Mouse (Mus musculus) liver, embryonic 14.5 days (tissue): Measurements from ENCODE around the gene Gata2. TPM values are rescaled to one million over a fixed set of nuclear protein-coding genes. Genes with fewer than 3 reads are reported as not detected.

Experiments used
- ATAC-seq: fragments of 200-750 bp; cut with Nextera tagmentation; 2 replicates; pipeline ENCODE4 v1.8.0; 2017; ENCODE audit warnings: moderate number of reproducible peaks, mild to moderate bottlenecking, moderate library complexity; ENCODE audit not compliant: insufficient read depth
- DNase-seq, 3 experiments: peaks; one replicate each; pipeline ENCODE4 v3.0.0-alpha.2; 2012 to 2013; ENCODE audit warnings: low read depth in 3 of 3, low spot score in 3 of 3
- H3K27ac ChIP-seq: fragments of 300-500 bp; sonication (generic); 2 replicates; pipeline ENCODE4 v1.5.1; 2014; ENCODE audit warnings: moderate library complexity, mild to moderate bottlenecking, control low read depth, inconsistent platforms
- H3K27me3 ChIP-seq: fragments of 300-500 bp; sonication (generic); 2 replicates; pipeline ENCODE4 v1.6.1; 2014; ENCODE audit warnings: mild to moderate bottlenecking, low read length, moderate library complexity; ENCODE audit not compliant: control insufficient read depth, insufficient read depth
- H3K36me3 ChIP-seq: fragments of 300-500 bp; sonication (generic); replicated peaks from 2 replicates; pipeline ENCODE4 v1.6.1; 2014; ENCODE audit warnings: low read depth; ENCODE audit not compliant: control insufficient read depth, insufficient read depth
- H3K4me1 ChIP-seq, 2 experiments: fragments of 200-500 bp in 1 of 2; fragments of 300-500 bp in 1 of 2; sonication (generic) in 1 of 2; replicated peaks; 2 replicates each; pipeline ENCODE4 v1.6.1; 2012 to 2014; ENCODE audit warnings: antibody characterized with exemption in 1 of 2, inconsistent platforms in 1 of 2, low read length in 1 of 2; ENCODE audit not compliant: control insufficient read depth in 2 of 2, insufficient read depth in 2 of 2
- H3K4me2 ChIP-seq: fragments of 300-500 bp; sonication (generic); 2 replicates; pipeline ENCODE4 v1.6.1; 2014; ENCODE audit warnings: low read depth, mild to moderate bottlenecking, control low read depth, moderate library complexity
- H3K4me3 ChIP-seq, 2 experiments: fragments of 200-500 bp in 1 of 2; fragments of 300-500 bp in 1 of 2; sonication (generic) in 1 of 2; 2 replicates each; pipeline ENCODE4 v1.5.1; 2012 to 2014; ENCODE audit warnings: low read depth in 2 of 2, low read length in 2 of 2, mild to moderate bottlenecking in 2 of 2, control low read depth in 1 of 2, inconsistent platforms in 1 of 2, moderate library complexity in 1 of 2; ENCODE audit not compliant: insufficient read depth in 1 of 2
- H3K9ac ChIP-seq: fragments of 300-500 bp; sonication (generic); replicated peaks from 2 replicates; pipeline ENCODE4 v1.6.1; 2014; ENCODE audit warnings: mild to moderate bottlenecking, control low read depth, moderate library complexity
- H3K9me3 ChIP-seq: fragments of 300-500 bp; sonication (generic); 2 replicates; pipeline ENCODE4 v1.6.1; 2016; ENCODE audit warnings: low read length, mixed read lengths; ENCODE audit not compliant: control insufficient read depth
- CTCF ChIP-seq: IDR thresholded peaks from 2 replicates; pipeline ENCODE4 v1.5.1; 2016; ENCODE audit warnings: antibody characterized with exemption, low read depth, control low read depth
- EP300 ChIP-seq: IDR thresholded peaks from 2 replicates; pipeline ENCODE4 v1.6.1; 2016; ENCODE audit warnings: antibody characterized with exemption, low read depth
- WGBS: fragments of 180-500 bp; shearing (Covaris S2); extraction: QIAGEN DNeasy Blood & Tissue Kit; methylation state at CpG from one replicate; pipeline ENCODE4 v1.1.7; 2014; ENCODE audit not compliant: insufficient replicate concordance; 5-methylcytosine and 5-hydroxymethylcytosine counted together
- polyA plus RNA-seq, 2 experiments: library from polyadenylated mRNA; depleted of rRNA in 1 of 2; stranded (reverse) in 1 of 2; unstranded in 1 of 2; fragments of >200 nt; fragmentation: Nextera tagmentation in 1 of 2; extraction: Ambion mirVana in 1 of 2; gene quantifications; 2 replicates each; pipeline versions ENCODE4 v1.2.1 to v1.2.3; 2012 to 2014

Gata2 gene
- polyA plus RNA-seq, 2 experiments = 2.8 to 3.1 TPM

DNA sequence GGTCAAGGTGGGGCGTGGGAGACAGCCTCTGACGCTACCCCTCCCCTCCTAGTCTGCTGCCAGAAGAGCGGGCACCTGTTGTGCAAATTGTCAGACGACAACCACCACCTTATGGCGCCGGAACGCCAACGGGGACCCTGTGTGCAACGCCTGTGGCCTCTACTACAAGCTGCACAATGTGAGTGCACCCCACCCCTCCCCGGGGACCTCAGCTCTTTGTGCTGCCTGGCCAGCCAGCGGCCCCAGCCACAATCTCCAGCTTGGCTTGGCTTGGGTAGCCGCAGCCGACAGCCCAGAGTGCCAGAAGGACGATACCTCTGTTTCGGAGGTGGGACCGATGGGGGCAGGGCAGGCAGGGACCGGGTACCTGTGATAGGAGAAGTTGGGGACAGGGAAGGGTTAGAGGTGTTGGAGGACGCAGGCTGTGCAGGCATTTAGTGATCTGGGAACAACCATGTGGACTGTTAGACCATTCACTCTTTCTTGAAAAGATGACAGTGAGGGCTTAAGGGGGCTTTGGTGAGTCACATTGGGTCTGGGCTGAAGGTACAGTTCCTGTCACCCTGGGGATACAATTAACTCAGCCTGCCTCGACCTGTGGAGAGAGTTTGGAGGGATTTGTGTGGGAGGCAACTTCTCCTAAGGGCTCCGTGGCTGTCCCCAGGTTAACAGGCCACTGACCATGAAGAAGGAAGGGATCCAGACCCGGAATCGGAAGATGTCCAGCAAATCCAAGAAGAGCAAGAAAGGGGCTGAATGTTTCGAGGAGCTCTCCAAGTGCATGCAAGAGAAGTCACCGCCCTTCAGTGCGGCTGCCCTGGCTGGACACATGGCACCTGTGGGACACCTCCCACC, 11.1 kb downstream of the Gata2 start:
- WGBS = 58% methylated on average over 25 of the region's 25 CpGs
- no peak overlapping the region for H3K9ac ChIP-seq
- no peak overlapping the region for H3K4me3 ChIP-seq
- no peak overlapping the region for H3K27ac ChIP-seq
- ATAC-seq (no peak), DNase-seq (no peak)
- H3K36me3 ChIP-seq = no peaks in the 10 kb centered on the region
- no peak for TF ChIP-seq CTCF
- TF ChIP-seq EP300 = no peak
- peaks cover 47% of the 10 kb centered on the region for H3K27me3 ChIP-seq
- H3K4me1 ChIP-seq = peaks cover 2 to 4% of the 10 kb centered on the region in 2 experiments; a peak in 2 of 4 replicates
- no peaks in the 10 kb centered on the region for H3K9me3 ChIP-seq
- H3K4me2 ChIP-seq = no peak overlapping the region

DNA sequence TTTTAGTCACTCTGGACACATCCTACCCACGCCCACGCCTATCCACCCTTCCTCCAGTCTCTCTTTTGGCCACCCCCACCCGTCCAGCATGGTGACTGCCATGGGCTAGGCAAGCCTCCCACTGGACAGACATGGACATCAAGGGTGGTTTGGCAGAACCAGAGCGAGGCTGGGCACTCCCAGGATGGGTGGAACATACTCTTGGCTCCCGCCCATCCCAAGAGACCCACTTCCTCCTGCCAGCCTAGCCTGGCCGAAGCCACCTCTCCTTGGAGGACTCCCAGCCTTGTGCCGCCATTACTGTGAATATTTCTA, 11.7 kb downstream of the Gata2 start:
- Histone ChIP-seq H3K9ac (no peak overlapping the region), H3K9me3 (no peaks in the 10 kb centered on the region), H3K36me3 (no peaks in the 10 kb centered on the region), H3K4me3 (no peak overlapping the region), H3K4me1 (peaks cover 2 to 4% of the 10 kb centered on the region in 2 experiments; a peak in 2 of 4 replicates), H3K4me2 (no peak overlapping the region), H3K27ac (no peak overlapping the region), H3K27me3 (peaks cover 41% of the 10 kb centered on the region)
- ATAC-seq (no peak), DNase-seq (no peak)
- TF ChIP-seq EP300 = no peak
- no peak for TF ChIP-seq CTCF
- 60% methylated on average over 7 of the region's 7 CpGs for WGBS

DNA sequence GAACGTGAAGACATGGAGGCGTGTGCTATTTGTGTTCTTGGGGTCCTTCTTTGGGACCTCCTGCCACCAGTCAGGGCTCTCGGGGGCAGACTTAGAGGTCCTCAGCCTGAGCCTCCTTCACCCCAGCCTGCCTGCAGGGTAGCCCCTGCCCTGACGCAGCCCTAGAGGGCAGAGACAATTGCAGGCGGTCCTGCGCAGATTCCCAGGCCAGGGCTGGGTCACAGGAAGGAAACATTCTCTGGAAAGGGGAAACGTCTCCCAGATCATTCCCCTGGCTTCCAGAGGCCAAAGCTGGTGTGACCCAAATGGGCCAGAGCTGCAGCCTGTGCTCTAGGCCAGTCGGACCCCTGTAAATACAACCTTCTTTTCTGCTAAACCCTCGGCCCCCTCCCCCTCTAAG, 12.2 kb downstream of the Gata2 start:
- WGBS = 57% methylated on average over 9 of the region's 9 CpGs
- H3K9me3 ChIP-seq = no peaks in the 10 kb centered on the region
- H3K4me1 ChIP-seq = peaks cover 2 to 4% of the 10 kb centered on the region in 2 experiments; a peak in 2 of 4 replicates
- no peak for ATAC-seq
- no peak overlapping the region for H3K27ac ChIP-seq
- H3K4me3 ChIP-seq = no peak overlapping the region
- DNase-seq = no peak
- TF ChIP-seq EP300 = no peak
- H3K4me2 ChIP-seq = no peak overlapping the region
- no peaks in the 10 kb centered on the region for H3K36me3 ChIP-seq
- H3K27me3 ChIP-seq = peaks cover 35% of the 10 kb centered on the region
- no peak overlapping the region for H3K9ac ChIP-seq

DNA sequence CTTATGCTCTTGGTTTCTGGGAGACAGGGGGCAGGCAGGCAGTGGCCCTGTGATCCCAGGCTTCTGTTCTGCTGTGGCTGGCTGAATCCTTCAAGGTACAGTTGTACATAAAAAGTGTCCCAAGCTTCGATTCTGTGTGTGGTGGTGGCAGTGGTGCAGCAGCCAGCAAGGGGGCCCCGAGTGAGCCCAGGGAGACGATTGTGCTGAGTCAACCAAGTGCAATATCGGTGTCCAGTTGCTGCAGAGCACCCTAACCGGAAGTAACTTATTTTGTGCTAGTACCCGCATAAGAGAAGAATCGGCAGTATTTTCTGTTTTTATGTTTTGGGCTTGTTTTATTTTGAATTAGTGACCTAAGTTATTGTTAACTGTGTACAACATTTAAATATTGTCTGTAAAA, 12.9 kb downstream of the Gata2 start:
- Histone ChIP-seq H3K9me3 (no peaks in the 10 kb centered on the region), H3K4me1 (peaks cover 2 to 4% of the 10 kb centered on the region in 2 experiments; a peak in 2 of 4 replicates), H3K4me3 (no peak overlapping the region), H3K27ac (no peak overlapping the region), H3K27me3 (peaks cover 29% of the 10 kb centered on the region), H3K9ac (no peak overlapping the region), H3K36me3 (no peaks in the 10 kb centered on the region), H3K4me2 (no peak overlapping the region)
- no peak for TF ChIP-seq CTCF
- no peak for TF ChIP-seq EP300
- ATAC-seq (no peak), DNase-seq (no peak)
- 13% methylated on average over 7 of the region's 7 CpGs for WGBS

DNA sequence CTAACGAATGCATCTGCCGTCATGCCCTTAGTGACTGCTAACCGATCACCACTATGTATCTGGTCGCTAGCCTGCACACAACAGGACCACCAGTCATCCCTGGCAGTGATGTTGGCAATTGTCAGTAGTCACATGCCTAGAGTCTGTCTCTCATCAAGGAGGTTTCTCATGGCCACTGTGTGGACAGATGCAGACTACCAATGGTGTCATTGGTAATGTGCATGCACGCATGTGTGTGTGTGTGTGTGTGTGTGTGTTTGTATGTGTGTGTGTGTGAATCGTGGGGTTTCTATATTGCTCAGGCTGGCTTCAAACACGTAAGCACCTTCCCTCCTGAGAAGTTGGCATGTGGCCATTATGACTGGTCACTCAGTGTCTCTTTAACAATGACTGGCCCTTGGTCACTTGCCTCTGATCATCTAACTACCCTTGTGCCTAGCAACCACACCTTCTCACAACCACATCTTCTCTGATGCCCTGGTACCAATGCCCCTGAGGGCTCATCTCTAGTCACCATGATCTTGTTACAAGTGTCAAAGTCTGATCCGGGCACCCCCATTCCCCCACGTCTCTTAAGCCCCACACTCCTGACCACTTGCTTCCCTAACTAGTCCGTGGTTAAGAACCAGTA, 13.8 kb downstream of the Gata2 start:
- Histone ChIP-seq H3K36me3 (no peaks in the 10 kb centered on the region), H3K9me3 (no peaks in the 10 kb centered on the region), H3K4me3 (no peak overlapping the region), H3K27ac (no peak overlapping the region), H3K27me3 (peaks cover 20% of the 10 kb centered on the region), H3K4me2 (no peak overlapping the region), H3K9ac (no peak overlapping the region), H3K4me1 (peaks cover 2 to 4% of the 10 kb centered on the region in 2 experiments; a peak in 2 of 4 replicates)
- TF ChIP-seq CTCF (no peak), EP300 (no peak)
- 65% methylated on average over 10 of the region's 10 CpGs for WGBS
- ATAC-seq (no peak), DNase-seq (no peak)
